Mouse (Mus musculus) kidney, adult 10 weeks (tissue): ENCODE results near the gene Itgad. TPM values are rescaled to one million over a fixed set of nuclear protein-coding genes. Genes with fewer than 3 reads are reported as not detected.

Experiments
- polyA plus RNA-seq: library from polyadenylated mRNA; stranded (reverse); fragments of 350-450 nt; fragmentation: Illumina TruSeq; extraction: RNeasy Lipid Tissue Mini Kit (QIAGEN cat#74804); gene quantifications from one replicate; pipeline ENCODE4 v1.2.3, GENCODE M21; 2014; ENCODE audit warnings: low read depth, low replicate concordance

Itgad gene
- not detected for polyA plus RNA-seq

GRCm38 (mm10) chr7:128154076-128154475 is at the start of gene Itgad:
TSS of gene Itgad (plus strand) at chr7:128154376.

GRCm38 (mm10) chr7:128128741-128129720 is 25.1 kb upstream of the Itgad start, which contains the start of gene Itgax:
TSS of gene Itgax (plus strand) at chr7:128129547.

GRCm38 (mm10) chr7:128206152-128206551 is 52.0 kb downstream of the Itgad start, which contains the start of gene Cox6a2:
TSS of gene Cox6a2 (minus strand) at chr7:128206387.

GRCm38 (mm10) chr7:128236856-128237592 is 82.8 kb downstream of the Itgad start, which contains the start of gene Armc5:
TSS of gene Armc5 (plus strand) at chr7:128237342.

GRCm38 (mm10) chr7:128237927-128238778 is 84.0 kb downstream of the Itgad start, which contains the start of gene 9130023H24Rik:
TSS of gene 9130023H24Rik (minus strand) at chr7:128238031.

GRCm38 (mm10) chr7:128246496-128247391 is 92.6 kb downstream of the Itgad start, which contains the start of gene Tgfb1i1:
TSS of gene Tgfb1i1 (plus strand) at chr7:128246812.

GRCm38 (mm10) chr7:128265411-128265810 is 111.2 kb downstream of the Itgad start, which contains the start of gene Slc5a2:
TSS of gene Slc5a2 (plus strand) at chr7:128265657.

Other genes with a start within 250 kb of the Itgad start
- gene Kat8, start 241.9 kb upstream of the Itgad start, polyA plus RNA-seq: 6.3 TPM
- 4.9 TPM for gene Prss8, start 224.3 kb upstream of the Itgad start, polyA plus RNA-seq
- not detected for gene Prss36, start 207.7 kb upstream of the Itgad start, polyA plus RNA-seq
- 363 TPM for gene Fus, start 186.9 kb upstream of the Itgad start, polyA plus RNA-seq
- 6.6 TPM for gene Pycard, start 160.5 kb upstream of the Itgad start, polyA plus RNA-seq
- not detected for gene Trim72, start 150.4 kb upstream of the Itgad start, polyA plus RNA-seq
- 0.69 TPM for gene Itgam, start 91.7 kb upstream of the Itgad start, polyA plus RNA-seq
- gene Gm49368, start 91.7 kb upstream of the Itgad start, polyA plus RNA-seq: not detected
- gene Itgax, start 24.8 kb upstream of the Itgad start, polyA plus RNA-seq: 0.93 TPM
- gene Cox6a2, start 52.0 kb downstream of the Itgad start, polyA plus RNA-seq: not detected
- 1.2 TPM for gene Armc5, start 83.0 kb downstream of the Itgad start, polyA plus RNA-seq
- gene 9130023H24Rik, start 83.7 kb downstream of the Itgad start, polyA plus RNA-seq: 7.5 TPM
- gene Tgfb1i1, start 92.4 kb downstream of the Itgad start, polyA plus RNA-seq: 1.3 TPM
- gene Slc5a2, start 111.3 kb downstream of the Itgad start, polyA plus RNA-seq: 27.4 TPM
- gene BC017158, start 143.8 kb downstream of the Itgad start, polyA plus RNA-seq: 4.4 TPM